Mouse (Mus musculus): Measurements from ENCODE around the gene Fam13c.

Fam13c gene

GRCm38 (mm10) chr10:70465638-70466037 lies 25.4 kb downstream of the Fam13c start:
- DNase-seq (ENCODE audit: low read depth): no peak

DNA sequence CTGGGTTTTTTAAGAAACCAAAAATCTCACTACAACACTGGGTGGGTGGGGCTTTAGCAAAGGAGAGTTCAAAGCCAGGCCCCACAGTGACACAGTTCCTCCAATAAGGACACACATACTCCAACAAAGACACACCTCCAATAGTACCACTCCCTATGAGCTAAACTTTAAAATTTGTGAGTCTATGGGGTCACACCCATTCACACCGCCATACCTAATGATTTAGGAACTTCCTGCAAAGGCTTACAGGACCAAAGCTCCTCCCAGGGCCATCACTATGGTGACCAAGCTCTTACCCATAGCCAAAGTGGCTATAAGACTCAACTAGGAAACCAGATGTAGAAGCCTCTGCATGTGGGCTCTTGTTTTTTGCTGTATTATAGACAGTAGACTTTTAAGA lies 30.6 kb downstream of the Fam13c start:
- no peak for DNase-seq (ENCODE audit: low read depth)

- no peak for DNase-seq (ENCODE audit: low read depth)
Measured at GRCm38 (mm10) chr10:70477741-70478145, 37.5 kb downstream of the Fam13c start.

DNA sequence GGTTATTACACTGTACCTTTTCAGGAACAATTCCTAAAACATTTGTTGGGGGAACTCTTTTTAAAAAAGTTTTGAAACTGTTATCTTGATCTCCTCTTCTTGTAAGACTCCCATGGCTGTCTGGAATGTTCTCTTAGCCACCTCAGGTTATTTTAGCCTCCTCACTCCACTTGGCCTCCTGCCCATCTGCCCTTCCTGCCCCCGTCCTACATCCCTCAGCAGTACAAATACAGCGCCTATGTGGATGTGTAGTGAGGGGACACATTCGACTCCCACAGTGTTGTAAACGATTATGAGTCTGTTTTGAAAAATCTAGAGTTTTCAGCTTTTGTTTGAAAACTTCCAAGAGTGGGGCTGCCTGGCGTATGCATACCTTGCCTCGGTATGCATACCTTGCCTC lies 43.5 kb downstream of the Fam13c start:
- no peak for DNase-seq (ENCODE audit: low read depth)

- no peak for DNase-seq (ENCODE audit: low read depth)
Measured at GRCm38 (mm10) chr10:70484568-70485286, 44.4 kb downstream of the Fam13c start.

- DNase-seq (ENCODE audit: low read depth): no peak
Measured at GRCm38 (mm10) chr10:70485287-70485612, 45.0 kb downstream of the Fam13c start.

- no peak for DNase-seq (ENCODE audit: low read depth)
Measured at GRCm38 (mm10) chr10:70486651-70487050, 46.4 kb downstream of the Fam13c start.

- DNase-seq (ENCODE audit: low read depth): no peak
Measured at GRCm38 (mm10) chr10:70493891-70494290, 53.6 kb downstream of the Fam13c start.

DNA sequence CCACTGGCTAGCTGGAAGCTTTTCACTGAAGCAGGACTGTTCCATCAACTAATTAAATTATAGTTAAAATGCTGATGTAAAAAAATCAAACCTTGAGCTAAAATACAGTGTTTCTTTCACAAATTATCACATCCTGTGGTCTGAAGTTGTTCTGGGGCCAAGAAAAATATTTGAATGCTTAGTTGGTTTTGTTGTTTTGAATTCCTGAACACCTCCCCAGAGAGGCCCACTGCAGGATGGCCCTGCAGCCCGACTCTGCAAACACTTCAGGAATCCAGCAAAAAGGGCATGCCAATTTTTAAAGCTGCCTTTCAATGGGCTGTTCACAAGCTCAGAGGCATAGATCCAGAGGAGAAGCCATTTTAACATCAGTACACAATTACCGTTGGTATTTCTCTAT lies 54.2 kb downstream of the Fam13c start:
- DNase-seq (ENCODE audit: low read depth): no peak

- no peak for DNase-seq (ENCODE audit: low read depth)
Measured at GRCm38 (mm10) chr10:70495106-70496104, 55.1 kb downstream of the Fam13c start.

DNA sequence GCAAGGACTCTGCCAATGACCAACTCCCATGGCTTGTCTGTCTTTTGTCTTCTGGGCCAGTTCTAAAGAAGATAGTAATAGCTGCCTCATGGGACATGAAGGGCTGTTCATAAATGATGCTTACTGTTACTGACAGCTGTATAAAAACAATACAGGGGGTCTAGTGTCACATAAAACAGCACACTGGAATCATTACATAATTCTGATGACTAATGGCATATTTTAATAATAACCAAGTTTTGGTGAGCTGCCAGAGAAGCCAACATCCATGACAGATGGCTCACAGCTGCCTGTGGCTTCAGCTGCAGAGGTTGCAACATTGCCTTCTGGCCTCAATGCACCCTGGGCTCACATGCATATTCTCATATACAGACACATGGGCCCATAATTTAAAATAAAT lies 56.7 kb downstream of the Fam13c start:
- no peak for DNase-seq (ENCODE audit: low read depth)

- DNase-seq (ENCODE audit: low read depth): no peak
Measured at GRCm38 (mm10) chr10:70498328-70498727, 58.0 kb downstream of the Fam13c start.

DNA sequence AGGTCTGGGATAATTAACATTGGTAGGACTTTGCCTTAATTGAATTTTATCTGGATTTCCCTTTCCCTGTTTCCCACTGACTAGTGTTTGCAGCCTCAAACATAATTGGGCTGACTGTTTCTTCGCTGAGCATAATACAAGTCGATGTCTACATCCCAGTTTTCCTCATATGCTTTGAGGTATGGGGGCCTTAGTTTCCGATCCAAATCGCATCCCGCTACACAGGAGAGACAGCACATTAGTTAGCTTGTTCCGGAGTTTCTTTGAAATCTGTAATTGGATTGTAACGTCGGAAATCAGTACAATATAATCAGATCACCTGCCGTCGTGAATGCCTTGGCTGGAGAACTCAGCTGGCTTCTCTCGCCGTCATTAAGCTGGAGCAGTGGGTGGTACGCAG lies 59.0 kb downstream of the Fam13c start:
- DNase-seq (ENCODE audit: low read depth): no peak

DNA sequence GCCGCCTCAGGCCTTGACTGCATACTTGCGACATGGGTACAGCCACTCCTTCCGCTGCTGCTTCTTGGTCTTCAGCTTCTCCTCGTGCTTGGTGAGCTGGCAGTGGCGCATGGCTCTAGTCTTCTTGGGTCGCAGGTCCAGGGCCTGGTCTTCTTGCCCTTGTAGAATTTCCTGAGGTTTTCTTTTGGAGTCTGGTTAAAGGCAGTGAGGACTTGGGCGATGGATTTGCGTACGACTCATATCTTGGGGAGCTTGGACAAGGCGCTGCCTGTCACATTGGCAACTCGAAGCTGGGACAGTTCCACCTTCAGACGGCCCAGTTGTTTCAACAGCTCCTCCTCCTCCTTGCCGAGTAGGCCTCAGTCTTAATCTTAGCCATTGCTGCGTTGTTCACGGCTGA lies 64.6 kb downstream of the Fam13c start:
- DNase-seq (ENCODE audit: low read depth): no peak

GRCm38 (mm10) chr10:70505395-70505794 lies 65.1 kb downstream of the Fam13c start:
- DNase-seq (ENCODE audit: low read depth): no peak

DNA sequence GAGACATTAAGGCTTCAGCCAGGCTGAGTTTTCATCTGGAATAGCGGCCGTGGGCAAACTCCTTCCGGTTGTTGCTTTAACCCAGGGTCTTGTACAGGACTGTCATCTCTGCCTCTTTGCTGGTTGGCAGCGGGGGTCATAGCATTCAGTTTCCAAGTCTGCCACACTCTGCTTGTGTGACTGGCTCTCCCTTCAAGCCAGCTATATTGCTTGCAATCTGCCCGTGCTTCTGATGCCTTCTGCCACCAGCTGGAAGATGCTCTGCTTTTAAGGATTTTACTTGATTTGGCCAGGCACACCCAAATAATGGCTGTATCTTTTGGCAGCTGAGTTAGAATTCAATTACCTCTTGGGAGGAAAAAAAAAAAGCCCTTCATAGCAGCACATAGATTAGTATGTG lies 65.6 kb downstream of the Fam13c start:
- no peak for DNase-seq (ENCODE audit: low read depth)

GRCm38 (mm10) chr10:70506499-70507168 lies 66.4 kb downstream of the Fam13c start:
- no peak for DNase-seq (ENCODE audit: low read depth)

GRCm38 (mm10) chr10:70507880-70508279 lies 67.6 kb downstream of the Fam13c start:
- no peak for DNase-seq (ENCODE audit: low read depth)

- no peak for DNase-seq (ENCODE audit: low read depth)
Measured at GRCm38 (mm10) chr10:70514848-70515247, 74.6 kb downstream of the Fam13c start.

- no peak for DNase-seq (ENCODE audit: low read depth)
Measured at GRCm38 (mm10) chr10:70516661-70517060, 76.4 kb downstream of the Fam13c start.

GRCm38 (mm10) chr10:70519640-70520099 lies 79.4 kb downstream of the Fam13c start:
- DNase-seq (ENCODE audit: low read depth): no peak

Data from c-Kit-positive CD71-positive TER-119-negative erythroid progenitor cells, embryonic 14.5 days (primary cell).